Mouse (Mus musculus): Measurements from ENCODE around the gene Cryge. TPM values are rescaled to one million over a fixed set of nuclear protein-coding genes. Genes with fewer than 3 reads are reported as not detected.
"Not testable (repeated sequence)": the region's sequence is repeated elsewhere in the genome, so short reads cannot be mapped to it uniquely, and the experiment has no call there.

Cryge gene
- total RNA-seq (2021), result not detected
- long read RNA-seq, experiment 1, result 0 reads
- long read RNA-seq, experiment 2, result 0 reads

GRCm38 (mm10) chr1:65050952-65051351 lies at the start of gene Cryge:
Gene Cryge (minus strand): TSS chr1:65051149.
- DNase-seq (ENCODE audit: low spot score), result not testable (repeated sequence)

DNA sequence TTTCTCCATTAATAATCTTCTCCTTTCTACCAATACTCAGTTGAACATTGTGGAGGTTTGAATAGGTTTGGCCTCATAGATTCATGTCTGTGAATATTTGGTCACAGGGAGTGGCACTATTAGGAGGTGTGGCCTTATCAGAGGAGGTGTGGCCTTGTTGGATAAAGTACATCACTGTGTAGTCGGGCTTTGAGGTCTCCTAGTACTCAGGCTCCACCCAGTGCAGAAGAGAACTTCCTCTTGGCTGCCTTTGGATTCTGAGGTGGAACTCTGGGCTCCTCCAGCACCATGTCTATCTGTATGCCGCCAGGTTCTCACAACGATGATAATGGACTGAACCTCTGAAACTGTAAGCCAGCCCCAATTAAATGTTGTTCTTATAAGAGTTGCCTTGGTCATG lies 46.0 kb upstream of the Cryge start:
- DNase-seq (ENCODE audit: low spot score), result no peak

DNA sequence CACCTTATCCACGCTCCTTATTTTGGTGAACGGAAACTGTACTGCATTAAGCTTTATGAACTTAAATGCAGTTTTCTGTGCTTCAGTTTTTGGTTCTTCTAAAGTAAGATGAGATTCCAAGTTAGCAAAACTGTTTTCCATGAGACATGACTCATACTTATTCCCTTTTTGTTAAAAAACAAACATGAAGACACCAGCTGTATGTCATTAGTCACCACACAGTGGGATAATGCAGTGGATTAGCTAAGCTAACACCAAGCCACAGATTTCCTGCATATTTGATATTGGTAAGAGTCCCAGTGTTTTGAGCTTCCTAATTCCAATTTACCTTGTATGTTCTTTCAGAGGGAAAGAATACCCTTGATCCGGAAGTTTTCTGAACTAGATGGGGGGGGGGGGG lies 40.6 kb upstream of the Cryge start:
- no peak for DNase-seq (ENCODE audit: low spot score)

DNA sequence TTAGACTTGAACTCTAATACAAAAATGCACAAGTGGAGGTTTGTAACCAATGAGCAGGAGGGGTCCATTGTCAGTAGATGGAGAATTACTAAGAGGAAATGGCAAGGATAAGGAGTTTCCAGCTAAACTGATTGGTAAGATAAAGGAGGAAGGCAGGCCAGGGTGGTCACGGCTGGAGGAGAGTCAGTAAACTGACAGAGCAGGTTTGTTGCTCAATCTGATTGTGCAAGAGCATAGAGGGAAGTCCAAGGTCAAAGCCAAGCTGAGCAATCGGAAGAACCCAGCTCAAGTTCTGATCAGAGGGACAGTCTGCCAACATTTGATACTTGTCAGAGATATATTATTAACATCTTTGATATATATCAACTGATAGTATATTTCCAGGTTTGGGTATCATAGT lies 39.4 kb upstream of the Cryge start:
- DNase-seq (ENCODE audit: low spot score), result peak; percentile 39

DNA sequence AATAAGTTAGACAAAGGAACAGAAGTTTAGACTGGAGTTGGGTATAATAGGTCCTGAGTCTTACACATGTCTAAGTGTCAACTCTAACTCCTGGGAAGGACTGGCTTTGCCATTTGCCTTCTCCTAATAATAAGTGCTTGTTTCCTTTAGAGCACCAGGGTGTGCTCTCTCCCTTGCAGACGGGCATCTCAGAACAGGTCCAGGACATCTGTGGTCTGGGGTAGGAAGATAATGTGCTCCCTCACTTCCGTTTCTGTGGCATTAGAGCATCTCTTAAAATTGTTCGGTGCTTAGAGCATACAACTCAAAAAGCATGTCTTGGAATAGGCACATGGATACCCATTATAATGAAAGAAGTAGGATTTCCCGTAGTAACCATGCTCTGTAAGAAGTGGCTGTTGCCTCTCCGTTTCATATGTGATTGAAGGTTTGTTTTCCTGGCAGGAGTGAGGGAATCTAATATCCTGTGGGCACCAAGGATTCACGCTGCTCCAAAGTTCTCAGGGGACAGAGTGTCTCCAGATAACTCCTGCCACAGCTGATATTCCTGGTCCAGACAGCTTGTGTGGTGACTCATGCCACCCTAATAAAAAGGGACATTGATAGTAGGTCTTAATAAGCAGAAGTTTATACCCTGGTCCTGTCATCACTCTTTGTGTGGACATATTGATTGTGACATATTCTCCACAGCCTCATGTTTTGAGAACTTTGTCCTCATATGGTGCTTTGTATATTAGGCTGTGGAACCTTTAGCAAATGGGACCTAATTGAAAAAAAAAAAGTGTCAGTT lies 37.8 kb upstream of the Cryge start:
- DNase-seq (ENCODE audit: low spot score), result peak; percentile 39

DNA sequence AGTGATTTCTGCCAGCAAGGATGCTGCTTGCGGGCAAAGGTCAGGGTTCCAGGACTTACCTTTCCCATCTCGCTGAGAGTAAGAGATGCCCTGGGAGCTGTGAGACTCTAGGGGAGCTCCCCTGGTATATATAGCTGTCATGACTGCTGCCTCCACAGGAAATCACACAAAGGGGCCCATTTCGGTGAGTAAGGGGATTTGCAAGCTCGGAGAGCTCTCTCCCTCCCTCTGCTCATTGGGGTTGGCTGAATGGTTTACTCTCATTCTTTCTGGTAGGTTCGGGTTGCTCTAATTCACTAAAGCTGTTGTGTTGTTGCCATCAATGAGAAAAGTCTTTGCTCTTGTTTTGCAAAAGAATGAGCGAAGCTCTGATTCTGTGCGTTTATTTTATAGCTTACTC lies 31.2 kb upstream of the Cryge start, which contains the start of gene Crygb:
Crygb (minus strand) TSS at position 101 of the 400 bp plus-strand sequence.
- DNase-seq (ENCODE audit: low spot score), result no peak

GRCm38 (mm10) chr1:65075607-65076006 lies 24.7 kb upstream of the Cryge start:
- DNase-seq (ENCODE audit: low spot score), result no peak

DNA sequence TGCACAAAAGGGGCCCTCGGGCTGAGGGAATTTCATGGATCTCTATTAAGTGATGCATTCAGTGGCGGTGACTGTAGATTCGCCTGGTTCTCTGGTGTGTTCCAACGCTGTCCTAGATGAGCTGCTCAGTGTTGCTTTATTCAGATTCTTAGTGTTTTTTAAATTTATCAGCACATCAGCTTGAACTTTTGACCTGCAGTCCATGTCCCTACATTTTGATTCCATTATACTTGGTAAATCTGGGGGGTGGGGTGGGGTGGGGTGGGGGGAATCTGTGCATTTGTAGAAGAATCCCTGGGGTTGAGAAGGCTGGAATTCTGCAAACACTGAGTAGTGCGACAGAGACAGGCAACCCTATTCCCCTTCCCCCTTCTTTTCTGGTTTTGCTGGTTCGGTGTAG lies 22.6 kb upstream of the Cryge start, which contains the start of gene Crygc:
Crygc (minus strand) TSS at position 101 of the 400 bp plus-strand sequence.
- DNase-seq (ENCODE audit: low spot score), result no peak

- DNase-seq (ENCODE audit: low spot score), result no peak
These were observed 16.9 kb upstream of the Cryge start for GRCm38 (mm10) chr1:65067842-65068241.

- DNase-seq (ENCODE audit: low spot score), result no peak
These were observed 13.3 kb upstream of the Cryge start for GRCm38 (mm10) chr1:65064201-65064600.

DNA sequence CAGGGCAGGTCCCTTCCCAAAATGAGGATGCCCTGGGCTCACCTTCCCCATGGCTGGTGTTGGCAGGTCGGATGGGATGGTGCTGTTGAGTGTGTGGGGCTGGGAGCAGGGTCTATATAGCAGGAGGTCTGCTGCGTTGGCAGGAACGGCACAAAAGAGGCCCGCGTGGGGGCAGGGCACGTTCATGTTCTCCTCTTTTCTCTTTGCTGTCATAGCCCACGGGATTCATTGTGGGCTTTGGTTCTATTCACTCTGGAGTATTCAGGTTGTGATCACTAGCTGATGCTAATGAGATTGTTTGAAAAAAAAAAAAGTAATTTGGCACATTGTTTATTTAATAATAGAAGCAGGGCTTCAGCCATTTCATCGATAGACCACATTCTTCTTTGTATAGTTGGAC lies 12.4 kb upstream of the Cryge start, which contains the start of gene Crygd:
Crygd (minus strand) TSS at position 101 of the 400 bp plus-strand sequence.
- no peak for DNase-seq (ENCODE audit: low spot score)

DNA sequence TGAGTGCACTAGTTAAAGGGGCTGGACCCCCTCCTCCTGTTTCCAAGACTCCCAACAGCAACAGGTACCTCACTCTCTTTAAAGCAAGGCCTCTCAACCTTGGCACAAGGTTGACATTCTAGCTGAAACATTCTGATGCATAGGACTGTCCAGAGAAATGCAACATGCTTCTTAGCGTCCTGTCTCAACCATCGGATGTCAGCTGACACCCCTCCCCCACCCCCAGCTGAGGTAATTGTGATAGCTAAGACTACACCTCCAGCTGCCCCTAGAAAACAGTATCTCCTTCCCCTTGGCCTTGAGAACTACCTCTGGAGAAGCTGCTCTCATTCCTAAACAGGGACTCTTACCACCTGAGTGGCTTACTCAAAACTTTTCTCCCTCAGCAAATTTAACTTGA lies 1.2 kb upstream of the Cryge start:
- DNase-seq (ENCODE audit: low spot score), result no peak

GRCm38 (mm10) chr1:65051696-65052095 lies 747 bp upstream of the Cryge start:
- no peak for DNase-seq (ENCODE audit: low spot score)

DNA sequence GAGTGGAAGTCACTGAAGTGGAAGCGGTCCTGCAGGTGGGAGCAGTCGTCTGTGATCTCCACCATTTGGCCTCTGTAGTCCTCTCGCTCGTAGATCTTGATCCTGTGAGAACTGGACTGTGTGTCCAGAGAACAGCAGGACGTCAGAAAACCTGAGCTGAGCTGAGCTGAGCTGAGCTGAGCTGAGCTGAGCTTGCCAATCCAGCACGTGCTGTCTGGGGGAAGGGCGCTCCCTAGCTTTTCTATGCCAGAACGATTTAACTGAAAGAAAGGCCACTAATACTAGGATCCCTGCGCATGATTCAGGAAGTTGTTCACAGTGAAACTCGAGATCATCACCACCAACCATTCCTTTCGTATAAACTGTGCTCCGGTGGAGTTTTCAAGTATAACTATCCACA lies 2.2 kb downstream of the Cryge start:
- peak; percentile 34 for DNase-seq (ENCODE audit: low spot score)

GRCm38 (mm10) chr1:65046401-65047109 lies 4.4 kb downstream of the Cryge start:
- peak; percentile 21 for DNase-seq (ENCODE audit: low spot score)

DNA sequence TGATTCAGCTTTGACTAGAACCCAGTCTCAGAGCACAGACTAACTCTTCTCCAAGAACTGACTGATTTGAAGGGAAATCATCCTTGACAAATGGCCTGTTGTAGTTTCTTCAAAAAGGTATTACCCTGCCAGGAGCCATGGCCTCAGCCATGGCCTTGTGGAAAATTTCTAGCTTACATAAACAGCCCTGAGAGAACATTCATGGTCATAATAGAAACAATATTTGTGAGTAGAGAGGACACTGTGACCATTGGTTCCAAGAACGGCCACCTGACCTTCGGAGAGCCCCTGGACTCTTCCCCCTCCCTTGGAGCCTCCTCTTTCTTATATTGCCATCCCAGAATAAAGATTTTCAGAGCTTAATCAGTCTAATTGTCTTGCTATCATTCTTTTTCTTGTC lies 7.5 kb downstream of the Cryge start:
- DNase-seq (ENCODE audit: low spot score), result no peak

DNA sequence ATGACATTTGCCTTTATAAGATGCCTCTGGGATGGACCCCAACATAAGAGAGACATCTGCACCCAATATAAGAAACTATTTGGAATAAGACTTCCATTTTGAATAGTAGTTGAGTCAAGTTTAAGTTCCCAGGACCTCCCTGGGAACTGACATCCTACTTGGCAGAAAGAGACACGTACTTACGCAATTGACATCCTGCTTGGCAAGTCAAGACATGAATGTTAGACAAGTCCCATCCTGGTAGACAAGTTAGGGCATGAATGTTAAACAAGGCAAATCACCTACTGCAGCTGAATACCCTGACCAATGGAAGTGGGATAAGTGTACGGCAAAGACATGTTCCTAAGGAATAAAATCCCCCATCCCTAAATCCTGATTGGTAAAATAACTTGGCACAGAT lies 9.1 kb downstream of the Cryge start:
- DNase-seq (ENCODE audit: low spot score), result no peak

DNA sequence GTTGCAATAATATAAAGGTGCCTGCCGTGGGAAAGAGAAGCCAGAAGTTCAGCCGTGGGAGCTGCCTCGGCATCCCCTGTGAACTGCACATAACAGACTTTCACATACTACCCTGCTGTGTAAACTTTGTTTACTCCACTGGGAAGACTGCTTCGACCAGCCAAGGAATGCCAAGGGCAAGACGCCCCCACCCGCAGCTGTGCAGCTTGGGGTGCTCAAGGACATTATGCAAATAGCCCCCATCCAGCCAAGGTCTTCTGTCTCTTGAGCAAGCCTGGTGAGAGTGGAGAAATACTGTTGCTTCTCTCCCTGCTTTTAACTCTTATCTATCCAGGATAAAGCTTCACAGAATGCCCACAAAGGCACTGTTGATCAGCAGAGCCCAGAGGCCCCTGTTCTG lies 10.1 kb downstream of the Cryge start:
- DNase-seq (ENCODE audit: low spot score), result no peak

DNA sequence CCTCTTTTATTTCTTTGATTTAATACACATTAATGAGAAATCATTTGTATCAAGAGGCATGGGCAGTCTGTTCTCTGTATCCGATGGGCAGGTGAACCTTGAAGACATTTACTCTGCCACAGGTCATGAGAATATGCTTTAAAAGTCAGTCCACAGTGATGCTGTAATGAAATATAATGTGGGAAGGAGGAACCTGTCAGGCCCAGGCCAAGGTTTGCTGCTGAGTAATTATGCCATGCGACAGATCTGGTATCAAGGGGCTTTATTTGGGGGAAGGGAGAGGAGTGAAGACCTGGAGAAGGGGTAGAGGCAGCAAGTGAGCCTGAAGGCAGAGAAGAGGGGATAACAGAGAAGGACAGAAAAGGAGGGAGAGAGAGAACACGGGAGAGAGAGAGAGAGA lies 11.3 kb downstream of the Cryge start:
- no peak for DNase-seq (ENCODE audit: low spot score)

GRCm38 (mm10) chr1:65037542-65037941 lies 13.4 kb downstream of the Cryge start:
- DNase-seq (ENCODE audit: low spot score), result no peak

DNA sequence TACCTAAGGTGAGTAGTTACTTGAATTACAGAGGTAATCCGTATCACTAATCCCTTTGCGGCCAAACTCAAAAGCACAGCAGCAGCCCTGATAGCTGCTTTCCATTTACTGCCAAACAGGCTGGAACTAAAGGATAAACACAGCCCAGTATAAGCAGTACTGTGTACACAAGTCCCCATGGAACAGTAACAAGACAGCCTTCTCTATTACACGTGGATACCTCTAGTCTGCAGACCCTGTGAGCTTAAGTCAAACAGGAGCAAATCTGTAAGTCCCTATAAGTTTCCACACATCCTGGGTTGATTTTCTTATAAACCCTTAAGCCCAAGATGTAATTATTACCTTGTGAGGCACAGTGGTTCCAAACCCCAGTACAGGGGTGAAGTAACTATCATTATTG lies 15.4 kb downstream of the Cryge start:
- DNase-seq (ENCODE audit: low spot score), result no peak

GRCm38 (mm10) chr1:65032641-65033040 lies 18.3 kb downstream of the Cryge start, which contains the start of gene Akr1cl:
Gene Akr1cl (minus strand): TSS chr1:65032759.
- no peak for DNase-seq (ENCODE audit: low spot score)

DNA sequence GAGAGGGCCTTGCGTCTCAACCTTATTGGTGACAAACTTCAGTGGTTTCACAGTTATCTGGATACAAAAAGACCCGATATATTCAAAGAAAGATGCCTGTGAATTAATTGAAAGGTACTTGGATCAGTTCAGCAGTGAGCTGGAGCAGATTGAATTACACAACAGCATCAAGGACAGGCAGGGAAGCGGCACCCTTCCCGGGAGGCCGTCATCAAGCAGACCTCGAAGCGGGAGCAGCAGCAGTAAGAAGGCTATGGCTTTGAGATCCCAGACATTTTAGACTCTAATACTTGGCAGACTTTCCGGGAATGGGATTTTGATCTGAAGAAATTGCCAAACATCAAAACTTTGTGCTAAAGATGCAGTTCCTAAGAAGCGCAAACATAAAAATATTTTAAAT lies 22.7 kb downstream of the Cryge start:
- no peak for DNase-seq (ENCODE audit: low spot score)

Data from gastrocnemius, adult 18-20 months (tissue).